Mouse (Mus musculus) E14TG2a.4 (cell line): ENCODE data around the gene Dusp22.

ENCODE experiments used
- CTCF ChIP-seq: conservative IDR thresholded peaks from 2 replicates; pipeline ENCODE4 v1.5.1; 2014; ENCODE audit warnings: low read length
- NANOG ChIP-seq: IDR thresholded peaks from 2 replicates; pipeline ENCODE4 v1.6.1; 2014; ENCODE audit warnings: borderline replicate concordance, low read length, mixed read lengths
- POU5F1 ChIP-seq: IDR thresholded peaks from 2 replicates; pipeline ENCODE4 v1.6.1; 2014; ENCODE audit warnings: low read length, borderline replicate concordance

DNA sequence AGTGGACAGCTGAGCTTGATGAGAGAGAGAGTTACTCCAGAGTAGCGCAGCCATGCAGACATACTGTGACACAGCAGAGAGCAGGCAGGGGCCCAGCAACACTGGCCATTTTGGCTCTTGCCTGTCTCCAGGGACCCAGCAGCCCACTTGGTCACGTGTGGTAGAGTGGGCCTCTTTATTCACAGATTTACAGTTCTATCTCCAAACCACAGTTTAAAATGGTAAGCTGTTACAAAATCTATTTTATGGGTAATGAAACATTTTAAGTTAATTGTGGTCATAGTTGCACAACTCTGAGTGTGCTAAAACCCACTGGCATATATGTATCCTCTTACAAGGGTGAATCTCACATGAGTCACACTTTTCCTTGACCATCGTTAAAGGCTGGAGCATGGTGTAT, 9.5 kb downstream of the Dusp22 start:
- TF ChIP-seq CTCF (no peak), NANOG (no peak), POU5F1 (no peak)
